Mouse (Mus musculus) neural tube, embryonic 14.5 days (tissue): ENCODE results near the gene Tspan14. TPM values are rescaled to one million over a fixed set of nuclear protein-coding genes. Genes with fewer than 3 reads are reported as not detected.

Experiments
- ATAC-seq: fragments of 200-750 bp; cut with Nextera tagmentation; 2 replicates; pipeline ENCODE4 v1.8.0; 2017; ENCODE audit warnings: low read depth, mild to moderate bottlenecking, moderate TSS enrichment, moderate library complexity
- H3K27ac ChIP-seq: fragments of 300-500 bp; sonication (generic); 2 replicates; pipeline ENCODE4 v1.5.1; 2014; ENCODE audit warnings: low read depth, mild to moderate bottlenecking, control low read depth, low read length, moderate library complexity, mixed read lengths
- H3K27me3 ChIP-seq: fragments of 300-500 bp; sonication (generic); 2 replicates; pipeline ENCODE4 v1.6.1; 2014; ENCODE audit warnings: low read length; ENCODE audit not compliant: control insufficient read depth, insufficient read depth
- H3K36me3 ChIP-seq: fragments of 300-500 bp; sonication (generic); 2 replicates; pipeline ENCODE4 v1.6.1; 2014; ENCODE audit warnings: low read length, mixed read lengths; ENCODE audit not compliant: control insufficient read depth, insufficient read depth
- H3K4me1 ChIP-seq: fragments of 300-500 bp; sonication (generic); 2 replicates; pipeline ENCODE4 v1.6.1; 2014; ENCODE audit warnings: low read length; ENCODE audit not compliant: control insufficient read depth, insufficient read depth
- H3K4me2 ChIP-seq: fragments of 300-500 bp; sonication (generic); 2 replicates; pipeline ENCODE4 v1.6.1; 2014; ENCODE audit warnings: mild to moderate bottlenecking, low read depth, low read length, control low read depth
- H3K4me3 ChIP-seq: fragments of 300-500 bp; sonication (generic); 2 replicates; pipeline ENCODE4 v1.5.1; 2014; ENCODE audit warnings: low read depth, low read length, control low read depth, mixed read lengths
- H3K9ac ChIP-seq: fragments of 300-500 bp; sonication (generic); replicated peaks from 2 replicates; pipeline ENCODE4 v1.6.1; 2014; ENCODE audit warnings: low read depth, mild to moderate bottlenecking, control low read depth, low read length, mixed read lengths
- H3K9me3 ChIP-seq: fragments of 300-500 bp; sonication (generic); 2 replicates; pipeline ENCODE4 v1.6.1; 2016; ENCODE audit warnings: low read length; ENCODE audit not compliant: control insufficient read depth
- WGBS: fragments of 180-500 bp; shearing (Covaris S2); extraction: QIAGEN DNeasy Blood & Tissue Kit; methylation state at CpG from one replicate; pipeline ENCODE4 v1.1.7; 2014; 5-methylcytosine and 5-hydroxymethylcytosine counted together
- polyA plus RNA-seq: library from polyadenylated mRNA; unstranded; fragments of >200 nt; fragmentation: Nextera tagmentation; extraction: Ambion mirVana; gene quantifications from 2 replicates; pipeline ENCODE4 v1.2.1, GENCODE M21; 2014

The Tspan14 gene
- polyA plus RNA-seq, 1 experiment from 2014 or later, result 45.2 TPM

GRCm38 (mm10) chr14:40893196-40893595 is 73.4 kb downstream of the Tspan14 start, which contains the start of gene Sh2d4b:
TSS of gene Sh2d4b (minus strand) at chr14:40893266.
- H3K9ac ChIP-seq, result no peak within 1 kb of the TSS
- H3K4me1 ChIP-seq, result no peaks in the 10 kb centered on the region
- no peak for ATAC-seq

DNA sequence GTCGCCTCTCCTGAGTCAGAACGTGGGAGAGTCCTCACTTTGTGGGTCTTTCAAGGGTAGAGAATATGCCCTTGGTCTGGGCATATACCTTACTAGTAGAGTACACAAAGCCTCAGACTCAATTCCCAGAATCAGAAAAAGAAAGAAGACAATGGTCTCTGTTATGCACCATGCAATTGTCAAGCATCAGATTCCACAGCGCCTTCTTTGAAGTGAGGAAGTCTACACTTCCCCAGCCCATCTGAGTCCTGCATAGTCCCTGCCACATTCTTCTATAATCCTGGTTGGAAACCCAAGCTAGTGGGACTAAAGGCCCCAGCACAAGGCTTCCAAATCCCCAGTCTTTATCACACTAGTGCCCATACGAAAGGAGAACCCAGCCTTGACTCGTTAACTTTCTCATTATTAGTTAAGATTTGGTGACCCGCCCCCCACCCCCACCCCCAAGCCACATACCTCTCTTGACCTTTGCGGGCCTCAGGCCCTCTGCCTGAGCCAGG is 74.2 kb downstream of the Tspan14 start:
- no peak overlapping the region for H3K4me2 ChIP-seq
- H3K27me3 ChIP-seq, result no peaks in the 10 kb centered on the region
- H3K27ac ChIP-seq, result no peak overlapping the region
- no peaks in the 10 kb centered on the region for H3K36me3 ChIP-seq
- 94% methylated on average over 7 of the region's 7 CpGs for WGBS
- H3K4me3 ChIP-seq, result no peak overlapping the region
- no peaks in the 10 kb centered on the region for H3K9me3 ChIP-seq
- no peak for ATAC-seq
- H3K4me1 ChIP-seq, result no peaks in the 10 kb centered on the region
- H3K9ac ChIP-seq, result no peak overlapping the region

More at GRCm38 (mm10) chr14:40893196-40893595, 73.4 kb downstream of the Tspan14 start, which contains the start of gene Sh2d4b:
- Histone ChIP-seq H3K36me3 (no peaks in the 10 kb centered on the region), H3K4me3 (no peak within 1 kb of the TSS), H3K4me2 (no peak within 1 kb of the TSS; the same call in 1 of the 2 replicates), H3K27ac (no peak within 1 kb of the TSS), H3K9me3 (no peaks in the 10 kb centered on the region), H3K27me3 (no peaks in the 10 kb centered on the region)
- 89% methylated on average over 3 of the region's 3 CpGs for WGBS

- Histone ChIP-seq H3K9ac (no peak overlapping the region), H3K4me1 (no peaks in the 10 kb centered on the region), H3K36me3 (no peaks in the 10 kb centered on the region), H3K4me3 (no peak overlapping the region), H3K27ac (no peak overlapping the region), H3K27me3 (no peaks in the 10 kb centered on the region), H3K9me3 (no peaks in the 10 kb centered on the region), H3K4me2 (no peak overlapping the region)
- no peak for ATAC-seq
- 91% methylated on average over 4 of the region's 4 CpGs for WGBS
Measured at GRCm38 (mm10) chr14:40891506-40891905, 75.1 kb downstream of the Tspan14 start.

GRCm38 (mm10) chr14:40889704-40890103 is 76.9 kb downstream of the Tspan14 start:
- Histone ChIP-seq H3K4me3 (no peak overlapping the region), H3K27ac (no peak overlapping the region), H3K4me1 (no peaks in the 10 kb centered on the region), H3K9ac (no peak overlapping the region), H3K9me3 (no peaks in the 10 kb centered on the region), H3K4me2 (no peak overlapping the region), H3K36me3 (no peaks in the 10 kb centered on the region), H3K27me3 (no peaks in the 10 kb centered on the region)
- WGBS, result 74% methylated on average over 4 of the region's 4 CpGs
- ATAC-seq, result no peak

DNA sequence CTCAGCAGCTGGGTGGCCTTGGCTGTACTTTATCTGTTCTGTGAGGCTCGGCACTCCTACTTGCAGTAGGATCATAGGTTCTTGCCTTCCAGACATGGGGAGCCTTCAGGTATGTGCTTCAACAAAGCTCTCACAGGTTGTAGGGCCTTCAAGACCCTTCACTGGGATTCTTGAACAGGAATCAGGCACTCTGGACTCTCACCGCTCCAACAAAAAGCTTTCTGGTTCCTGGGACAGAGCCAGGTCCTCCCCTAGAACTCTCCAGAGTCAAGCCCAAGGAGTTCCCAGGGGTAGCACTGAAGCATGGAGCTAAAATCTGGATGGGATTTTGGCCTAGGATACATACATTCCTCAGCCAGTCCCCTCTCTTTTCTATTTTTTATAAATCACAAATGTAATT is 77.4 kb downstream of the Tspan14 start:
- Histone ChIP-seq H3K4me1 (no peaks in the 10 kb centered on the region), H3K27ac (no peak overlapping the region), H3K9ac (no peak overlapping the region), H3K36me3 (no peaks in the 10 kb centered on the region), H3K4me3 (no peak overlapping the region), H3K27me3 (no peaks in the 10 kb centered on the region), H3K4me2 (no peak overlapping the region), H3K9me3 (no peaks in the 10 kb centered on the region)
- ATAC-seq, result no peak
- 83% methylated on average over 2 of the region's 2 CpGs for WGBS

DNA sequence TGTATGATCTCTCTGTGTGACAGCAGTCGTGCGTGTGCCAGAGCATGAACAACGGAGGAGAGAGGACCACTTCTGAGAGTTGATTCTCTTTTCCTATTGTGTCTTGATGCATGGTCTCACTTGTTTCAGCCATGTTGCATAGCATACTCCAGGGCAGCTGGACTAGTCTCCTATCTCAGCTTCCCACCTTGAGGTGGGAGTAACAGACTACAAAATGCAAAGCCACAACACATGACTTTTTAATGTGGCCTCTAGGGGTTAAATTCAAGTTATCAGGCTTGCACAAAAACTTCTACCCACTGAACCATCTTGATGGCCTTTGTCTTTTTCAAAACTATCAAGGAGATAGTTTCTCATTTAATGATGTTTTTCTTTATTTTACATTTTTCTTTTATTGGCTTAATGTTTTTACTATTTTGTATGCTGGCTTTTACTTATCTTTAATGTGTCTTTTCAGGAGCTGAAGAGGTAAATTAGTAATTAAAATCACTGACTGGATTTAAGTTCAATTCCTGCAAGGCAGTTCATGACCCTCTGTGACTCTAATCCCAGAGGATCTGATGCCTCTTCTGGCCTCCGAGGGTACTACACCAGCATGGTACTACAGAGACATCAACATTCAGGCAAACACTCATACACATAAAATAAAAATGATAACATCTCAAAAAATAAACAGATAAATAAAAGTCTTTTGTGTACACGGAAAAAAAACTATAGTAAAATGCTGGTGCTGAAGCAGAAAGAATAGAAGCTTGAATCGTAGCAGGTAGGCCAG is 80.0 kb downstream of the Tspan14 start:
- H3K9ac ChIP-seq, result no peak overlapping the region
- H3K27me3 ChIP-seq, result no peaks in the 10 kb centered on the region
- H3K4me3 ChIP-seq, result no peak overlapping the region
- no peaks in the 10 kb centered on the region for H3K9me3 ChIP-seq
- no peak overlapping the region for H3K27ac ChIP-seq
- WGBS, result 83% methylated on average over 6 of the region's 6 CpGs
- H3K4me2 ChIP-seq, result no peak overlapping the region
- H3K4me1 ChIP-seq, result no peaks in the 10 kb centered on the region
- ATAC-seq, result no peak
- H3K36me3 ChIP-seq, result no peaks in the 10 kb centered on the region

- 79% methylated on average over 1 of the region's 1 CpGs for WGBS
- Histone ChIP-seq H3K36me3 (no peaks in the 10 kb centered on the region), H3K27me3 (no peaks in the 10 kb centered on the region), H3K27ac (no peak overlapping the region), H3K4me2 (no peak overlapping the region), H3K4me3 (no peak overlapping the region), H3K9me3 (no peaks in the 10 kb centered on the region), H3K4me1 (no peaks in the 10 kb centered on the region), H3K9ac (no peak overlapping the region)
- no peak for ATAC-seq
Measured at GRCm38 (mm10) chr14:40885752-40886151, 80.9 kb downstream of the Tspan14 start.

DNA sequence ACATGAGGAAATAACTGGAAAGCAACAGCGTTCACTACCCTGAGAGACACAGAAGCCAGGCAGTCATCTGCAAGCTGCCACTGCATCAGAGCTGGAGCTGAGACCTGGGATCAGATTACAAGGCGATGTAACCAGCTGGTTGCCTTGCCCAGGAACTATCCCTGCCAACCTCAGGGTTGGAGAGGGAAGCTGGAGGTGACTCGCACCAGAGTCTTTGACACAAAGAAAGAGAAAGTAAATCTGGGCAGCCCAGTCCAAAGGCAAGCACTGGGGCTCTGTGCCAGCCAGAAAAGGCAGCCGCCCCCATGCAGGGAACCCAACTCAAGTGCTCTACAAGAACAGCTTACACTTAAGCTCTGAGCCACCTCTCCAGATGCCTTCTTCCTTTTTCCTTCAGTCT is 81.4 kb downstream of the Tspan14 start:
- no peak overlapping the region for H3K4me2 ChIP-seq
- no peak overlapping the region for H3K27ac ChIP-seq
- H3K27me3 ChIP-seq, result no peaks in the 10 kb centered on the region
- H3K4me3 ChIP-seq, result no peak overlapping the region
- no peaks in the 10 kb centered on the region for H3K36me3 ChIP-seq
- ATAC-seq, result no peak
- no peaks in the 10 kb centered on the region for H3K4me1 ChIP-seq
- no peak overlapping the region for H3K9ac ChIP-seq
- no peaks in the 10 kb centered on the region for H3K9me3 ChIP-seq
- WGBS, result 26% methylated on average over 4 of the region's 4 CpGs

GRCm38 (mm10) chr14:40874565-40874964 is 92.0 kb downstream of the Tspan14 start:
- H3K9me3 ChIP-seq, result no peaks in the 10 kb centered on the region
- no peak for ATAC-seq
- H3K4me2 ChIP-seq, result no peak overlapping the region
- no peak overlapping the region for H3K9ac ChIP-seq
- no peaks in the 10 kb centered on the region for H3K27me3 ChIP-seq
- H3K4me1 ChIP-seq, result no peaks in the 10 kb centered on the region
- H3K36me3 ChIP-seq, result no peaks in the 10 kb centered on the region
- no peak overlapping the region for H3K4me3 ChIP-seq
- H3K27ac ChIP-seq, result no peak overlapping the region
